Mouse (Mus musculus) ES-E14 (cell line): ENCODE measurements at regions not wholly inside any gene's neighbourhood (a gene's known extent, or its start where the extent isn't known, plus 50 kb on each side); places are given as distances from the start of the nearest gene placed in this dataset.
A peak's percentile ranks its signal among the peaks of the same experiment; 100 is the strongest.

ENCODE experiments used
- DNase-seq: peaks from one replicate; pipeline ENCODE4 v3.0.0-alpha.2; 2013; ENCODE audit warnings: low read depth, low spot score
- H3K27ac ChIP-seq: 2 replicates; pipeline ENCODE4 v1.5.1; 2012; ENCODE audit warnings: low read depth, mild to moderate bottlenecking, low read length, moderate library complexity, mixed read lengths; ENCODE audit not compliant: poor library complexity, insufficient read depth, severe bottlenecking
- H3K36me3 ChIP-seq: 2 replicates; pipeline ENCODE4 v1.6.1; 2012; ENCODE audit warnings: mild to moderate bottlenecking, low read length, moderate library complexity, mixed read lengths; ENCODE audit not compliant: control insufficient read depth, poor library complexity, insufficient read depth, severe bottlenecking
- H3K4me1 ChIP-seq, 2 experiments: fragments of 150-350 bp in 1 of 2; sonication (generic) in 1 of 2; 2 replicates each; pipeline ENCODE4 v1.6.1; 2012; ENCODE audit warnings: low read length in 2 of 2, mild to moderate bottlenecking in 1 of 2, mixed read lengths in 1 of 2; ENCODE audit not compliant: control insufficient read depth in 2 of 2, insufficient read depth in 2 of 2, poor library complexity in 1 of 2
- H3K4me3 ChIP-seq, 2 experiments: fragments of 150-350 bp in 1 of 2; sonication (generic) in 1 of 2; 2 replicates each; pipeline ENCODE4 v1.5.1; 2012; ENCODE audit warnings: low read length in 2 of 2, low read depth in 1 of 2, mild to moderate bottlenecking in 1 of 2, mixed read lengths in 1 of 2; ENCODE audit not compliant: insufficient read depth in 1 of 2, poor library complexity in 1 of 2, severe bottlenecking in 1 of 2
- H3K9ac ChIP-seq: 2 replicates; pipeline ENCODE4 v1.6.1; 2012; ENCODE audit warnings: low read depth, mild to moderate bottlenecking, low read length, mixed read lengths; ENCODE audit not compliant: poor library complexity, insufficient read depth, severe bottlenecking
- H3K9me3 ChIP-seq: fragments of 150-350 bp; sonication (generic); 2 replicates; pipeline ENCODE4 v1.6.1; 2012; ENCODE audit warnings: low read depth, mild to moderate bottlenecking, low read length; ENCODE audit not compliant: control insufficient read depth, insufficient read depth
- CHD2 ChIP-seq: IDR thresholded peaks from 2 replicates; pipeline ENCODE4 v1.6.1; 2014; ENCODE audit warnings: mild to moderate bottlenecking, low read depth, low read length, inconsistent platforms
- HCFC1 ChIP-seq: IDR thresholded peaks from 2 replicates; pipeline ENCODE4 v1.6.1; 2012; ENCODE audit warnings: low read length, inconsistent platforms, borderline replicate concordance; ENCODE audit not compliant: insufficient read depth
- MAFK ChIP-seq: IDR thresholded peaks from 2 replicates; pipeline ENCODE4 v1.6.1; 2014; ENCODE audit warnings: mild to moderate bottlenecking, low read depth, low read length, inconsistent platforms; ENCODE audit not compliant: insufficient read depth
- ZC3H11A ChIP-seq: IDR thresholded peaks from 2 replicates; pipeline ENCODE4 v1.6.1; 2012; ENCODE audit warnings: low read depth, mild to moderate bottlenecking, inconsistent platforms, low read length, borderline replicate concordance
- ZNF384 ChIP-seq: IDR thresholded peaks from 2 replicates; pipeline ENCODE4 v1.6.1; 2012; ENCODE audit warnings: low read depth, low read length, inconsistent platforms
- in situ Hi-C, 2 experiments: fragments of 600-800 bp; cut with MboI; formaldehyde crosslinking; loops; one replicate each; pipeline ENCODE4 v1.15.1; 2025; ENCODE audit warnings: low sequenced_read_pairs in 2 of 2, inconsistent platforms in 1 of 2; ENCODE audit not compliant: unreplicated experiment in 2 of 2

DNA sequence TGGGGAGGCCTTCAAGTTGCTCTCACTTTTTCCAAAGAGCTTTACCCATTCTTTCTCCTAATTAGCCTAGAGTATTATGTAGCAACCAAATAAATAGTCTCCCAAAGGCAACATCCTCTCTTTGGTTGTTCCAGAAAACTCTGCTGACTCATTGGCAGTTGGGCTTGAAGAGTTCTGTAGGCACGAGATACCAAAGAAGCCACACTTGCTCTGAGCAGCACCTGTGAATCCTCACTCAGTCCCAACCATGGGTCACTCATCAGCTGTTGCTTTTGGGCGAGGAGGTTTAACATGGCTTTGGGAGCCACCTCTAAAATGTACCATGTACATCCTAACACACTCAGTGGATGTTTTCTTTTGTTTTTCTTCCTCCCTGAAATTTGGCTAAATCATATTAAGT lies 197.9 kb upstream of the Egfl6 start:
- in situ Hi-C loops, result no loop called here
- Histone ChIP-seq H3K27ac (no peak overlapping the region), H3K36me3 (no peaks in the 10 kb centered on the region), H3K9ac (no peak overlapping the region), H3K4me1 (no peaks in the 10 kb centered on the region), H3K4me3 (no peak overlapping the region), H3K9me3 (no peaks in the 10 kb centered on the region)
- no peak for DNase-seq
- TF ChIP-seq MAFK, result no peak
- TF ChIP-seq HCFC1, result no peak

DNA sequence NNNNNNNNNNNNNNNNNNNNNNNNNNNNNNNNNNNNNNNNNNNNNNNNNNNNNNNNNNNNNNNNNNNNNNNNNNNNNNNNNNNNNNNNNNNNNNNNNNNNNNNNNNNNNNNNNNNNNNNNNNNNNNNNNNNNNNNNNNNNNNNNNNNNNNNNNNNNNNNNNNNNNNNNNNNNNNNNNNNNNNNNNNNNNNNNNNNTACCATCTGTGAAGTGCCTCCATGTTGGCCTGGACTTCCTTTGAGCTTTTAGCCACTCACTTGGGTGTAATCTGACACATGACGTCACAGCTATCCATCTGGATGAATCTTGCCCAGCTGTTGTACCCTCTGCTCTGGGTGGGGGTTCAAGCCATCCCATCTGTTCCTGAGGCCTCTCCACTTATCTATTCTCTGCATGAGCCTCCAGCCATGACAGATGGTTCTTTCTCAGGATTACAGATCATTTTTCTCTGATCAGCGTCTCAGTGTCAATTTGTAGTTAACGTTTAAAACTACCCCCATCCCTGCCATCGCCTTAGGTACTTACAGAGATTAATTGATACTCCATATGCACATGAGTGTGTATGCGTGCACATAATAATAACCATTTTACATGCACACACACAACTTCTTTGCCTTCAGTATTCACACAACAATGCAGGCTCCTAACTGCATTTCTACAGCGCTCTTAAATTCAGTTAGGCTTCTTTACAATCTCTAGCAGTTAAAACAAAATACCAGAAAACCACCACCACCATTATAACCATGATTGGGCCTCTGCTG lies 194.0 kb upstream of the Egfl6 start:
- Histone ChIP-seq H3K27ac (no peak overlapping the region), H3K36me3 (no peaks in the 10 kb centered on the region), H3K4me1 (no peaks in the 10 kb centered on the region), H3K9ac (no peak overlapping the region), H3K9me3 (no peaks in the 10 kb centered on the region), H3K4me3 (no peak overlapping the region)
- in situ Hi-C loops, result no loop called here
- DNase-seq, result no peak
- TF ChIP-seq MAFK (no peak), ZNF384 (no peak), ZC3H11A (no peak), HCFC1 (no peak), CHD2 (no peak)

DNA sequence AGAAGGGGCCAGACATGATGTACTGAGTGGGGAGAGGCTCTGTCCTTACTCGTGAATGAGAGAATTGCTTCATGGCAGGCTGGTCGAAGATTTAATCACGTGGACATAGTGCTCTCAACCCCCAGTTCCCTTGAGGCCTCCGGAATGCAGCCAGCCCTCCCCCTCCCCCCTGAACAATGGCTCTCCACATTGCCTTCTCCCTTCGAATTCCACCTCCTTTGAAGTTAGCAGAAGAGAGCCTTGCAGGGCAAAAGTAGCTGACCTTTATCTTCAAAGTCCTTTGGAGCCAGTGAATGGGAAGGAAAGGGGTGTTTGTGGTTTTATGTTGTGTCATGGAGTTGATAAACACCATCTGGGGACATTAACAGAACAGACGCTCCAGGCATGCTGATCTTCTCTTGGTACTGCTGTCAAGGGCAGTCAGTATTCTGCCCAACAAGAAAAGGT lies 187.9 kb upstream of the Egfl6 start:
- Histone ChIP-seq H3K4me1 (no peaks in the 10 kb centered on the region), H3K4me3 (no peak overlapping the region), H3K27ac (no peak overlapping the region), H3K36me3 (no peaks in the 10 kb centered on the region), H3K9ac (no peak overlapping the region), H3K9me3 (no peaks in the 10 kb centered on the region)
- TF ChIP-seq MAFK, result no peak
- in situ Hi-C loops, result no loop called here
- peak; percentile 31 for DNase-seq

- DNase-seq, result no peak
- in situ Hi-C loops, result no loop called here
- H3K4me3 ChIP-seq, result no peak overlapping the region
- TF ChIP-seq ZNF384 (no peak), ZC3H11A (no peak), HCFC1 (no peak)
- H3K9ac ChIP-seq, result no peak overlapping the region
- H3K4me1 ChIP-seq, result no peaks in the 10 kb centered on the region
- no peaks in the 10 kb centered on the region for H3K9me3 ChIP-seq
- no peaks in the 10 kb centered on the region for H3K36me3 ChIP-seq
- no peak overlapping the region for H3K27ac ChIP-seq
These were observed 181.5 kb upstream of the Egfl6 start for GRCm38 (mm10) chrX:166766991-166767390.

DNA sequence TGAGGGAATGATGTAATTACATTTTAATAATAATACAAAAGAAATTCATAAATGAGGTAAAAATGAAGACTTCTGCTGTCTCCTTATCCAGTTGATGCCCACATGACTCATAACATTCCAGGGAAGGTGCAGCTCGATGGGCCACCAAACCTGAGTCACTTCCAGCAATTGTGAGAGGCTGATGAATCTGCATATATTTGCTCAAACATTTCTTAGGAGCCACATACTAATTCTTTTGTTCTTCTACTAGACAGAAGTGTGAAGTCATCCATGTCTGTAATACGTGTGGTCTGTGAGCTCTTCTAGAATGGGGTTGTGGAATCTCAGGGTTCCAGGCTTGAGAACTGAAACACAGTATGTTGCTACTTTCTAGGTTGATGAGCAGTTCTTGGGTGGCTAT lies 180.1 kb upstream of the Egfl6 start:
- H3K4me1 ChIP-seq, result no peaks in the 10 kb centered on the region
- TF ChIP-seq ZNF384, result no peak
- no peak for TF ChIP-seq ZC3H11A
- no peak overlapping the region for H3K4me3 ChIP-seq
- DNase-seq, result no peak
- H3K36me3 ChIP-seq, result no peaks in the 10 kb centered on the region
- H3K9ac ChIP-seq, result no peak overlapping the region
- in situ Hi-C loops, result no loop called here
- H3K27ac ChIP-seq, result no peak overlapping the region
- no peaks in the 10 kb centered on the region for H3K9me3 ChIP-seq
